Mouse (Mus musculus) myocyte (in vitro differentiated cells): ENCODE measurements around the gene Edem3. TPM values are rescaled to one million over a fixed set of nuclear protein-coding genes. Genes with fewer than 3 reads are reported as not detected.

Experiments used
- H3K27me3 ChIP-seq: one replicate; pipeline ENCODE4 v1.6.1; 2011; ENCODE audit not compliant: control insufficient read depth, insufficient read depth, insufficient read length
- H3K36me3 ChIP-seq: one replicate; pipeline ENCODE4 v1.6.1; 2011; ENCODE audit not compliant: control insufficient read depth, insufficient read depth
- H3K4me2 ChIP-seq: one replicate; pipeline ENCODE4 v1.6.1; 2011; ENCODE audit warnings: low read depth, control low read depth
- H3K4me3 ChIP-seq: one replicate; pipeline ENCODE4 v1.5.1; 2011; ENCODE audit warnings: mild to moderate bottlenecking, control low read depth, moderate library complexity
- H3K79me2 ChIP-seq: one replicate; pipeline ENCODE4 v1.6.1; 2011; ENCODE audit not compliant: control insufficient read depth, insufficient read depth
- H3ac ChIP-seq: one replicate; pipeline ENCODE4 v1.6.1; 2011; ENCODE audit not compliant: control insufficient read depth, insufficient read length
- CEBPB ChIP-seq: IDR thresholded peaks from 2 replicates; pipeline ENCODE4 v1.6.1; 2011; ENCODE audit warnings: mild to moderate bottlenecking, moderate library complexity; ENCODE audit not compliant: poor library complexity, insufficient read depth, severe bottlenecking
- E2F4 ChIP-seq: IDR thresholded peaks from one replicate; pipeline ENCODE4 v1.6.1; 2011; ENCODE audit warnings: mild to moderate bottlenecking, control low read depth, moderate library complexity; ENCODE audit not compliant: insufficient read depth
- MAX ChIP-seq: IDR thresholded peaks from one replicate; pipeline ENCODE4 v1.6.1; 2011; ENCODE audit warnings: low read depth, mild to moderate bottlenecking, control low read depth
- MYOD1 ChIP-seq, 3 experiments: IDR thresholded peaks; one replicate each; pipeline ENCODE4 v1.6.1; 2011; ENCODE audit warnings: control low read depth in 2 of 3, low read depth in 2 of 3, mild to moderate bottlenecking in 2 of 3, moderate library complexity in 1 of 3; ENCODE audit not compliant: insufficient read length in 2 of 3, control insufficient read depth in 1 of 3
- MYOG ChIP-seq, 3 experiments: IDR thresholded peaks; one replicate each; pipeline ENCODE4 v1.6.1; 2011; ENCODE audit warnings: control low read depth in 2 of 3, low read depth in 2 of 3, mild to moderate bottlenecking in 2 of 3; ENCODE audit not compliant: insufficient read length in 2 of 3, control insufficient read depth in 1 of 3, insufficient read depth in 1 of 3
- POLR2A ChIP-seq: IDR thresholded peaks from one replicate; pipeline ENCODE4 v1.6.1; 2011; ENCODE audit warnings: low read depth, mild to moderate bottlenecking, control low read depth, moderate library complexity; ENCODE audit not compliant: insufficient read length
- POLR2AphosphoS2 ChIP-seq: IDR thresholded peaks from one replicate; pipeline ENCODE4 v1.6.1; 2011; ENCODE audit warnings: low read depth, control low read depth; ENCODE audit not compliant: insufficient read length
- REST ChIP-seq: IDR thresholded peaks from one replicate; pipeline ENCODE4 v1.6.1; 2011; ENCODE audit warnings: mild to moderate bottlenecking, control low read depth, moderate library complexity; ENCODE audit not compliant: insufficient read depth, insufficient read length
- SRF ChIP-seq: IDR thresholded peaks from one replicate; pipeline ENCODE4 v1.6.1; 2011; ENCODE audit warnings: low read depth; ENCODE audit not compliant: control insufficient read depth, insufficient read length
- TCF12 ChIP-seq: IDR thresholded peaks from one replicate; pipeline ENCODE4 v1.6.1; 2011; ENCODE audit warnings: mild to moderate bottlenecking, control low read depth; ENCODE audit not compliant: poor library complexity, insufficient read depth, severe bottlenecking
- TCF3 ChIP-seq: IDR thresholded peaks from one replicate; pipeline ENCODE4 v1.6.1; 2011; ENCODE audit warnings: low read depth, control low read depth; ENCODE audit not compliant: insufficient read length
- USF1 ChIP-seq: IDR thresholded peaks from one replicate; pipeline ENCODE4 v1.6.1; 2011; ENCODE audit warnings: low read depth, mild to moderate bottlenecking, control low read depth, moderate library complexity
- polyA plus RNA-seq: library from polyadenylated mRNA; unstranded; fragments of >200 nt; fragmentation: generic; extraction: Trizol; gene quantifications from one replicate; pipeline ENCODE4 v1.2.1, GENCODE M21; 2012; ENCODE audit warnings: missing spikeins

Gene Edem3
- polyA plus RNA-seq, 1 experiment: 10.0 TPM

- Histone ChIP-seq H3K4me3 (no peak overlapping the region), H3K4me2 (no peak overlapping the region), H3K36me3 (no peaks in the 10 kb centered on the region), H3ac (no peak overlapping the region), H3K27me3 (no peaks in the 10 kb centered on the region), H3K79me2 (no peaks in the 10 kb centered on the region)
- no peak for TF ChIP-seq REST
- TF ChIP-seq CEBPB: no peak
- TF ChIP-seq MAX: no peak
- TF ChIP-seq SRF: no peak
- TF ChIP-seq MYOG (IDR thresholded peaks at IDR 0.05; ENCODE audit: control insufficient read depth in 1 of 3, insufficient read depth in 1 of 3, insufficient read length in 2 of 3, low read depth in 2 of 3): no peak
- TF ChIP-seq POLR2A: no peak
- TF ChIP-seq E2F4: no peak
- no peak for TF ChIP-seq TCF12
- no peak for TF ChIP-seq MYOD1 (IDR thresholded peaks at IDR 0.05; ENCODE audit: control insufficient read depth in 1 of 3, insufficient read length in 2 of 3, low read depth in 2 of 3)
- TF ChIP-seq POLR2AphosphoS2: no peak
- no peak for TF ChIP-seq TCF3
- no peak for TF ChIP-seq USF1
These were observed 45.5 kb upstream of the Edem3 start for GRCm38 (mm10) chr1:151709734-151710022.

- H3K4me2 ChIP-seq: no peak overlapping the region
- H3ac ChIP-seq: no peak overlapping the region
- no peaks in the 10 kb centered on the region for H3K79me2 ChIP-seq
- no peaks in the 10 kb centered on the region for H3K36me3 ChIP-seq
- no peak overlapping the region for H3K4me3 ChIP-seq
- TF ChIP-seq CEBPB (no peak), TCF3 (no peak), MAX (no peak), REST (no peak), SRF (no peak), MYOD1 (IDR thresholded peaks at IDR 0.05; ENCODE audit: control insufficient read depth in 1 of 3, insufficient read length in 2 of 3, low read depth in 2 of 3) (peak in 1 of 3 experiments; percentile 25), E2F4 (no peak)
- no peaks in the 10 kb centered on the region for H3K27me3 ChIP-seq
These were observed 44.6 kb upstream of the Edem3 start for GRCm38 (mm10) chr1:151710424-151711055.

- Histone ChIP-seq H3K27me3 (no peaks in the 10 kb centered on the region), H3K4me2 (no peak overlapping the region), H3K36me3 (no peaks in the 10 kb centered on the region), H3ac (no peak overlapping the region), H3K79me2 (no peaks in the 10 kb centered on the region), H3K4me3 (no peak overlapping the region)
- TF ChIP-seq E2F4 (no peak), TCF12 (no peak), TCF3 (no peak), MYOD1 (IDR thresholded peaks at IDR 0.05; ENCODE audit: control insufficient read depth in 1 of 3, insufficient read length in 2 of 3, low read depth in 2 of 3) (no peak), REST (no peak), MYOG (IDR thresholded peaks at IDR 0.05; ENCODE audit: control insufficient read depth in 1 of 3, insufficient read depth in 1 of 3, insufficient read length in 2 of 3, low read depth in 2 of 3) (no peak), SRF (no peak), USF1 (no peak), POLR2A (no peak)
These were observed 44.1 kb upstream of the Edem3 start for GRCm38 (mm10) chr1:151711062-151711461.

GRCm38 (mm10) chr1:151712664-151713063, 42.5 kb upstream of the Edem3 start:
- Histone ChIP-seq H3K79me2 (no peaks in the 10 kb centered on the region), H3K4me3 (no peak overlapping the region), H3K36me3 (no peaks in the 10 kb centered on the region), H3K4me2 (no peak overlapping the region), H3K27me3 (no peaks in the 10 kb centered on the region), H3ac (no peak overlapping the region)
- TF ChIP-seq USF1 (no peak), TCF3 (no peak), MYOG (IDR thresholded peaks at IDR 0.05; ENCODE audit: control insufficient read depth in 1 of 3, insufficient read depth in 1 of 3, insufficient read length in 2 of 3, low read depth in 2 of 3) (no peak)

- H3ac ChIP-seq: no peak overlapping the region
- no peak overlapping the region for H3K4me3 ChIP-seq
- H3K36me3 ChIP-seq: no peaks in the 10 kb centered on the region
- H3K4me2 ChIP-seq: no peak overlapping the region
- no peaks in the 10 kb centered on the region for H3K27me3 ChIP-seq
- H3K79me2 ChIP-seq: no peaks in the 10 kb centered on the region
- TF ChIP-seq MAX: no peak
- no peak for TF ChIP-seq REST
- no peak for TF ChIP-seq POLR2AphosphoS2
- TF ChIP-seq TCF12: no peak
- TF ChIP-seq SRF: no peak
- TF ChIP-seq CEBPB: no peak
- TF ChIP-seq POLR2A: no peak
These were observed 41.5 kb upstream of the Edem3 start for GRCm38 (mm10) chr1:151713622-151714021.
